Mouse (Mus musculus) right cerebral cortex, postnatal 10 days (tissue): Measurements from ENCODE around the gene Ddx24.
A peak's percentile ranks its signal among the peaks of the same experiment; 100 is the strongest.

Experiments used
- DNase-seq, 2 experiments: peaks; one replicate each; pipeline ENCODE4 v3.0.0; 2021; ENCODE audit warnings: low spot score in 2 of 2

Ddx24 gene

GRCm38 (mm10) chr12:103389982-103390381 lies 35.6 kb downstream of the Ddx24 start:
- no peak for DNase-seq

- no peak for DNase-seq
Measured at GRCm38 (mm10) chr12:103389348-103389727, 36.3 kb downstream of the Ddx24 start.

GRCm38 (mm10) chr12:103388505-103389347 lies 36.9 kb downstream of the Ddx24 start, which contains the start of gene Otub2:
Gene Otub2 (plus strand): TSS chr12:103388682.
- DNase-seq = peak; percentile 99

GRCm38 (mm10) chr12:103380226-103380625 lies 45.4 kb downstream of the Ddx24 start:
- no peak for DNase-seq

GRCm38 (mm10) chr12:103376774-103377173 lies 48.9 kb downstream of the Ddx24 start:
- no peak for DNase-seq

GRCm38 (mm10) chr12:103376124-103376523 lies 49.5 kb downstream of the Ddx24 start:
- DNase-seq = peak; percentile 69 to 75

GRCm38 (mm10) chr12:103373530-103374236 lies 51.9 kb downstream of the Ddx24 start:
- no peak for DNase-seq

- peak in 1 of 2 experiments; percentile 60 for DNase-seq
Measured at GRCm38 (mm10) chr12:103371711-103372110, 53.9 kb downstream of the Ddx24 start.

- no peak for DNase-seq
Measured at GRCm38 (mm10) chr12:103370861-103371260, 54.8 kb downstream of the Ddx24 start.

GRCm38 (mm10) chr12:103368777-103369176 lies 56.9 kb downstream of the Ddx24 start:
- no peak for DNase-seq

GRCm38 (mm10) chr12:103368326-103368669 lies 57.3 kb downstream of the Ddx24 start:
- DNase-seq = no peak

- peak; percentile 82 to 86 for DNase-seq
Measured at GRCm38 (mm10) chr12:103367620-103368325, 57.9 kb downstream of the Ddx24 start.

- DNase-seq = no peak
Measured at GRCm38 (mm10) chr12:103367171-103367570, 58.5 kb downstream of the Ddx24 start.

GRCm38 (mm10) chr12:103362336-103362735 lies 63.3 kb downstream of the Ddx24 start:
- no peak for DNase-seq

GRCm38 (mm10) chr12:103361539-103362307 lies 63.9 kb downstream of the Ddx24 start:
- DNase-seq = no peak

GRCm38 (mm10) chr12:103360812-103361211 lies 64.8 kb downstream of the Ddx24 start:
- no peak for DNase-seq

- DNase-seq = no peak
Measured at GRCm38 (mm10) chr12:103358951-103359801, 66.5 kb downstream of the Ddx24 start.

GRCm38 (mm10) chr12:103358216-103358615 lies 67.4 kb downstream of the Ddx24 start:
- DNase-seq = no peak
